Mouse (Mus musculus): Measurements from ENCODE around the gene Izumo2. TPM values are rescaled to one million over a fixed set of nuclear protein-coding genes. Genes with fewer than 3 reads are reported as not detected.

The Izumo2 gene
- total and polyA plus RNA-seq, 3 experiments = not detected

GRCm38 (mm10) chr7:44664731-44665130 lies 43.8 kb upstream of the Izumo2 start:
- in situ Hi-C loops (cut with MboI; ENCODE audit: low pct_ligation_motif_present, low pct_unique_long_range_greater_than_20kb, low sequenced_read_pairs) = no loop called here
- TF ChIP-seq CTCF (conservative IDR thresholded peaks at IDR 0.05 in 1 of 2, IDR thresholded peaks at IDR 0.05 in 1 of 2; ENCODE audit: low read depth in 2 of 2, low read length in 2 of 2) (no peak), KAT2A (IDR thresholded peaks at IDR 0.05; ENCODE audit: insufficient replicate concordance, low read length) (no peak), USF1 (IDR thresholded peaks at IDR 0.05; ENCODE audit: low read depth, low read length) (no peak), UBTF (IDR thresholded peaks at IDR 0.05; ENCODE audit: low read depth, low read length) (no peak), RCOR1 (conservative IDR thresholded peaks at IDR 0.05; ENCODE audit: low read depth, low read length) (no peak), ZMIZ1 (IDR thresholded peaks at IDR 0.05; ENCODE audit: low read depth, low read length) (no peak), EP300 (IDR thresholded peaks at IDR 0.05; ENCODE audit: low read length) (no peak), BHLHE40 (IDR thresholded peaks at IDR 0.05; ENCODE audit: low read depth, low read length) (no peak)
- DNase-seq (ENCODE audit: extremely low read depth) = no peak
- peaks cover 6 to 10% of the 10 kb centered on the region in 2 experiments; a peak in 3 of 4 replicates for H3K4me1 ChIP-seq (ENCODE audit: control insufficient read depth in 1 of 2, insufficient read depth in 2 of 2)
- H3K9ac ChIP-seq (ENCODE audit: insufficient read depth, low read depth) = no peak overlapping the region
- peaks cover 19% of the 10 kb centered on the region for H3K27me3 ChIP-seq (replicated peaks)
- H3K36me3 ChIP-seq (replicated peaks in 1 of 2; ENCODE audit: control insufficient read depth in 1 of 2, insufficient read depth in 1 of 2, low read length in 1 of 2) = no peaks in the 10 kb centered on the region
- H3K4me3 ChIP-seq (replicated peaks in 1 of 3; ENCODE audit: low read depth in 2 of 3, low read length in 2 of 3, poor library complexity in 1 of 3) = no peak overlapping the region
- H3K27ac ChIP-seq (ENCODE audit: insufficient read depth, low read depth) = no peak overlapping the region
- dilution Hi-C loops (cut with MboI; ENCODE audit: extremely low pct_ligation_motif_present, extremely low pct_unique_long_range_greater_than_20kb, low sequenced_read_pairs) = no loop called here
- H3K79me2 ChIP-seq (replicated peaks; ENCODE audit: control insufficient read depth, extremely low read depth, insufficient read depth, poor library complexity, severe bottlenecking) = no peaks in the 10 kb centered on the region
- H3K4me2 ChIP-seq (ENCODE audit: insufficient read depth, low read depth, poor library complexity, severe bottlenecking) = no peak overlapping the region
- H3K9me3 ChIP-seq (replicated peaks; ENCODE audit: low read length) = peaks cover 3% of the 10 kb centered on the region

- DNase-seq (ENCODE audit: extremely low read depth) = no peak
- in situ Hi-C loops (cut with MboI; ENCODE audit: low pct_ligation_motif_present, low pct_unique_long_range_greater_than_20kb, low sequenced_read_pairs) (no loop called here), dilution Hi-C loops (cut with MboI; ENCODE audit: extremely low pct_ligation_motif_present, extremely low pct_unique_long_range_greater_than_20kb, low sequenced_read_pairs) (no loop called here)
- H3K9me3 ChIP-seq (replicated peaks; ENCODE audit: low read length) = no peaks in the 10 kb centered on the region
- H3K4me3 ChIP-seq (replicated peaks in 1 of 3; ENCODE audit: low read depth in 2 of 3, low read length in 2 of 3, poor library complexity in 1 of 3) = no peak overlapping the region
- no peak overlapping the region for H3K27ac ChIP-seq (ENCODE audit: insufficient read depth, low read depth)
- TF ChIP-seq SIN3A (IDR thresholded peaks at IDR 0.05; ENCODE audit: low read length) = no peak
- TF ChIP-seq USF1 (IDR thresholded peaks at IDR 0.05; ENCODE audit: low read depth, low read length) = no peak
- no peak for TF ChIP-seq RCOR1 (conservative IDR thresholded peaks at IDR 0.05; ENCODE audit: low read depth, low read length)
- TF ChIP-seq RAD21 (IDR thresholded peaks at IDR 0.05; ENCODE audit: low read depth, low read length) = peak; percentile 15
- TF ChIP-seq CTCF (conservative IDR thresholded peaks at IDR 0.05 in 1 of 2, IDR thresholded peaks at IDR 0.05 in 1 of 2; ENCODE audit: low read depth in 2 of 2, low read length in 2 of 2) = peak in 1 of 2 experiments; percentile 45; a peak in 2 of 4 replicates
- H3K9ac ChIP-seq (ENCODE audit: insufficient read depth, low read depth) = no peak overlapping the region
- H3K4me1 ChIP-seq (ENCODE audit: control insufficient read depth in 1 of 2, insufficient read depth in 2 of 2) = peaks cover 6 to 15% of the 10 kb centered on the region in 2 experiments; a peak in 3 of 4 replicates
- peaks cover 31% of the 10 kb centered on the region for H3K27me3 ChIP-seq (replicated peaks)
- H3K79me2 ChIP-seq (replicated peaks; ENCODE audit: control insufficient read depth, extremely low read depth, insufficient read depth, poor library complexity, severe bottlenecking) = no peaks in the 10 kb centered on the region
- H3K4me2 ChIP-seq (ENCODE audit: insufficient read depth, low read depth, poor library complexity, severe bottlenecking) = no peak overlapping the region
- no peaks in the 10 kb centered on the region for H3K36me3 ChIP-seq (replicated peaks in 1 of 2; ENCODE audit: control insufficient read depth in 1 of 2, insufficient read depth in 1 of 2, low read length in 1 of 2)
Measured at GRCm38 (mm10) chr7:44666462-44666861, 42.1 kb upstream of the Izumo2 start.

GRCm38 (mm10) chr7:44667996-44668738 lies 40.4 kb upstream of the Izumo2 start:
- TF ChIP-seq PAX5 (IDR thresholded peaks at IDR 0.05; ENCODE audit: low read length) = no peak
- TF ChIP-seq MXI1 (IDR thresholded peaks at IDR 0.05; ENCODE audit: low read depth, low read length) = no peak
- TF ChIP-seq ZNF384 (IDR thresholded peaks at IDR 0.05; ENCODE audit: low read depth, low read length) = no peak
- no peak for TF ChIP-seq CHD1 (IDR thresholded peaks at IDR 0.05; ENCODE audit: low read depth, low read length)
- TF ChIP-seq CHD2 (IDR thresholded peaks at IDR 0.05; ENCODE audit: low read length) = no peak
- no peak for TF ChIP-seq MAX (IDR thresholded peaks at IDR 0.05; ENCODE audit: low read length)
- no peak for TF ChIP-seq JUN (IDR thresholded peaks at IDR 0.05; ENCODE audit: insufficient read depth, low read depth, low read length)
- TF ChIP-seq KAT2A (IDR thresholded peaks at IDR 0.05; ENCODE audit: insufficient replicate concordance, low read length) = no peak
- no peak for TF ChIP-seq RCOR1 (conservative IDR thresholded peaks at IDR 0.05; ENCODE audit: low read depth, low read length)
- TF ChIP-seq RAD21 (IDR thresholded peaks at IDR 0.05; ENCODE audit: low read depth, low read length) = no peak
- TF ChIP-seq USF1 (IDR thresholded peaks at IDR 0.05; ENCODE audit: low read depth, low read length) = no peak
- TF ChIP-seq BHLHE40 (IDR thresholded peaks at IDR 0.05; ENCODE audit: low read depth, low read length) = no peak
- no peak for TF ChIP-seq ZMIZ1 (IDR thresholded peaks at IDR 0.05; ENCODE audit: low read depth, low read length)
- no peak for TF ChIP-seq NELFE (IDR thresholded peaks at IDR 0.05; ENCODE audit: low read depth, low read length)
- no peak for TF ChIP-seq ETS1 (conservative IDR thresholded peaks at IDR 0.05; ENCODE audit: low read depth, low read length)
- no peak for TF ChIP-seq JUND (conservative IDR thresholded peaks at IDR 0.05; ENCODE audit: low read depth, low read length)
- TF ChIP-seq ZKSCAN1 (IDR thresholded peaks at IDR 0.05; ENCODE audit: borderline replicate concordance, low read depth, low read length) = no peak
- Histone ChIP-seq H3K9me3 (replicated peaks; ENCODE audit: low read length) (no peaks in the 10 kb centered on the region), H3K27ac (ENCODE audit: insufficient read depth, low read depth) (no peak overlapping the region), H3K79me2 (replicated peaks; ENCODE audit: control insufficient read depth, extremely low read depth, insufficient read depth, poor library complexity, severe bottlenecking) (no peaks in the 10 kb centered on the region), H3K9ac (ENCODE audit: insufficient read depth, low read depth) (no peak overlapping the region), H3K4me2 (ENCODE audit: insufficient read depth, low read depth, poor library complexity, severe bottlenecking) (no peak overlapping the region), H3K36me3 (replicated peaks in 1 of 2; ENCODE audit: control insufficient read depth in 1 of 2, insufficient read depth in 1 of 2, low read length in 1 of 2) (no peaks in the 10 kb centered on the region), H3K27me3 (replicated peaks) (peaks cover 36% of the 10 kb centered on the region), H3K4me1 (ENCODE audit: control insufficient read depth in 1 of 2, insufficient read depth in 2 of 2) (peaks cover 1 to 7% of the 10 kb centered on the region in 2 experiments; a peak in 3 of 4 replicates), H3K4me3 (replicated peaks in 1 of 3; ENCODE audit: low read depth in 2 of 3, low read length in 2 of 3, poor library complexity in 1 of 3) (no peak overlapping the region)
- in situ Hi-C loops (cut with MboI; ENCODE audit: low pct_ligation_motif_present, low pct_unique_long_range_greater_than_20kb, low sequenced_read_pairs) (no loop called here), dilution Hi-C loops (cut with MboI; ENCODE audit: extremely low pct_ligation_motif_present, extremely low pct_unique_long_range_greater_than_20kb, low sequenced_read_pairs) (no loop called here)
- DNase-seq (ENCODE audit: extremely low read depth) = no peak
